Mouse (Mus musculus) hindbrain, embryonic 10.5 days (tissue): ENCODE results near the gene Slc2a5. TPM values are rescaled to one million over a fixed set of nuclear protein-coding genes. Genes with fewer than 3 reads are reported as not detected.

Experiments used
- DNase-seq: peaks from one replicate; pipeline ENCODE4 v3.0.0-alpha.2; 2017; ENCODE audit warnings: low spot score
- H3K27ac ChIP-seq: fragments of 300-500 bp; sonication (generic); 2 replicates; pipeline ENCODE4 v1.5.1; 2016; ENCODE audit warnings: mild to moderate bottlenecking, moderate library complexity
- H3K27me3 ChIP-seq: fragments of 300-500 bp; sonication (generic); 2 replicates; pipeline ENCODE4 v1.6.1; 2016; ENCODE audit warnings: mild to moderate bottlenecking; ENCODE audit not compliant: poor library complexity, insufficient read depth, severe bottlenecking
- H3K36me3 ChIP-seq: fragments of 300-500 bp; sonication (generic); 2 replicates; pipeline ENCODE4 v1.6.1; 2016; ENCODE audit warnings: mild to moderate bottlenecking, moderate library complexity
- H3K4me1 ChIP-seq: fragments of 300-500 bp; sonication (generic); replicated peaks from 2 replicates; pipeline ENCODE4 v1.6.1; 2016; ENCODE audit warnings: mild to moderate bottlenecking
- H3K4me3 ChIP-seq: fragments of 300-500 bp; sonication (generic); 2 replicates; pipeline ENCODE4 v1.5.1; 2016; ENCODE audit warnings: mild to moderate bottlenecking, moderate library complexity
- H3K9me3 ChIP-seq: fragments of 300-500 bp; sonication (generic); 2 replicates; pipeline ENCODE4 v1.6.1; 2016; ENCODE audit warnings: mild to moderate bottlenecking, moderate library complexity
- whole genome bisulfite sequencing: fragments of 180-500 bp; shearing (Covaris S2); methylation state at CpG from one replicate; pipeline ENCODE4 v1.1.7; 2016; 5-methylcytosine and 5-hydroxymethylcytosine counted together
- polyA plus RNA-seq: library from polyadenylated mRNA; unstranded; fragments of >200 nt; fragmentation: Nextera tagmentation; extraction: Ambion mirVana; gene quantifications from 2 replicates; pipeline ENCODE4 v1.2.1, GENCODE M21; 2016

Gene Slc2a5
- polyA plus RNA-seq, 1 experiment from 2014 or later = 1.1 TPM

DNA sequence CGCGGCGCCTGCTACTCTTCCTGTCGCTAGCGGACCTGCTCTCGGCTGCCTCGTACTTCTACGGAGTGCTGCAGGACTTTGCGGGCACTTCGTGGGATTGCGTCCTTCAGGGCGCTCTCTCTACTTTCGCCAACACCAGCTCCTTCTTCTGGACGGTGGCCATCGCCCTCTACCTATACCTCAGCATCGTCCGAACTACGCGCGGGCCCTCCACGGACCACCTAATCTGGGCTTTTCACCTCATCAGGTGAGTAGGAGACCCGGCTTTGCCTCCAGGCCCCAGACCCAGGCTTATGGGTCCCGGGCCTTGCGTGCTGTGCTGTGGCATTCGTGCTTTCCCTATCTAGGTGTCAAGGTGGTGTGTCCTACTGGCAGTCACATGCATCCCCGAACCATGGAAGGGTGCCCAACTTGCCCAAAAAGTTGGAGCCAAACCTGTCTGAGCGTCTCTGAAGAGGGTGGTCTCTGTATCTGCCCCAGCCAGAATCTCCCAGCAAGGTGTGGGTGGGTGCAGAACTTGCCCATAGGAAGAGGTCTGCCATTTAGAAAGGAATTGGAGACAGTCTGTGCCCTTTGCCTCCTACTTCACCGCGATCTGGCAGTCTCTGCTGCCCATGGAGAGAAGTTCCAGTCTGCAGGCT lies 31.1 kb upstream of the Slc2a5 start:
- WGBS = 17% methylated on average over 29 of the region's 29 CpGs
- Histone ChIP-seq H3K36me3 (no peaks in the 10 kb centered on the region), H3K4me1 (peaks cover 27% of the 10 kb centered on the region), H3K9me3 (no peaks in the 10 kb centered on the region; the same call in 1 of the 2 replicates), H3K27ac (peak overlapping the region; percentile 79), H3K4me3 (peak overlapping the region; percentile 68), H3K27me3 (peaks cover 49% of the 10 kb centered on the region)
- no peak for DNase-seq

DNA sequence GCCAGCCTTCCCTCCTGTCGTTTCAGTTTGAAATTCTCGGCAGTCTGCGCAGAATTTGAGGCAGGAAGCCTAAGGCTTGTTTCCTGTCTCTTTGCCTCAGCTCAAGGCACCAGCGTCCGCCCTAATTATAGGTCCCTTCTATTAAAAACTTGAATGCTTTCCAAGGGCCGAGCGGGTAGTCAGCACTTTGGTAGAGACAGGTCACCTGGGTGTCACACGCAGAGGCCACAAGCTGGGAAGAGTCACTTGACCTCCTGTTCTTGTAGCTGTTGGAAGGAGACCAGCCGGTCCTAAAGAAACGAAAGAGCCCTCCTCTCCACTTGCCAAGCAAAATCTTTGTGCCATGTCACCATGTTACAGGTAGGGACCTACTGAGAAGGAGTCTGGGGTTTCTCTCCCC lies 30.0 kb upstream of the Slc2a5 start:
- H3K4me1 ChIP-seq = peaks cover 39% of the 10 kb centered on the region
- H3K9me3 ChIP-seq = no peaks in the 10 kb centered on the region; the same call in 1 of the 2 replicates
- WGBS = 74% methylated on average over 10 of the region's 10 CpGs
- DNase-seq = no peak
- no peak overlapping the region for H3K4me3 ChIP-seq
- no peak overlapping the region for H3K27ac ChIP-seq
- no peaks in the 10 kb centered on the region for H3K36me3 ChIP-seq
- H3K27me3 ChIP-seq = peaks cover 49% of the 10 kb centered on the region

DNA sequence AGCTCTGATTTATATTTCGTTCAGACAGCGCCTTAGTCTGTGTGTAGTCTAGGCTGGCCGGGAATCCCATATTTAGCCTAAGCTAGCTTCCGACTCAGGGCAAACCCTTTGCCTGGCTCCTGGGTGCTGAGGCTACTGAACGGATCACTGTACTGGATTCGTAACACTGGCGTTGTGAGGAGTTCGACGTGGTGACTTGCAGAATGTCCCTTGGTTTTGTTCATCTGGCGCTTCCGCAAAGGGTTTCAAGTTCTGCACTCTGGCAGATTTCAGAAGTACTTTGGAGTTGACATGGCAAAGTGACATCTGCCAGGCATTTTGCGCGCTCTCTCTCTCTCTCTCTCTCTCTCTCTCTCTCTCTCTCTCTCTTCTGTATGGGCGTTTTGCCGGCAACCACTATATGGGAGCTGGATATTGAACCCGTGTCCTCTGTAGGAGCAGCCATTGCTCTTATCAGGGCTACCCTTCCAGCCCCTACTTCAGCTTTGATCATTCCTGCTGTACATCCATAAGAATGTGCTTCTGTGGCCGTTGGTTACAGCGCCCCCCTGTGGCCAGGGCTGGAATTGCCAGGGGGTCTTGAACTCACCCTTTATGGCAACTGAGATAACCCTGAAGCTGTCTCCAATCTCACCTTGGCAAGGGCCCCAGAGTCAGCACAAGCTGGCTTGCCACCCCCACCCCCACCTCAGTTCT lies 27.0 kb upstream of the Slc2a5 start:
- Histone ChIP-seq H3K4me1 (peaks cover 55% of the 10 kb centered on the region), H3K9me3 (no peaks in the 10 kb centered on the region), H3K36me3 (no peaks in the 10 kb centered on the region), H3K27ac (no peak overlapping the region), H3K4me3 (no peak overlapping the region), H3K27me3 (peaks cover 64% of the 10 kb centered on the region)
- WGBS = 85% methylated on average over 18 of the region's 18 CpGs
- peak; percentile 49 for DNase-seq

DNA sequence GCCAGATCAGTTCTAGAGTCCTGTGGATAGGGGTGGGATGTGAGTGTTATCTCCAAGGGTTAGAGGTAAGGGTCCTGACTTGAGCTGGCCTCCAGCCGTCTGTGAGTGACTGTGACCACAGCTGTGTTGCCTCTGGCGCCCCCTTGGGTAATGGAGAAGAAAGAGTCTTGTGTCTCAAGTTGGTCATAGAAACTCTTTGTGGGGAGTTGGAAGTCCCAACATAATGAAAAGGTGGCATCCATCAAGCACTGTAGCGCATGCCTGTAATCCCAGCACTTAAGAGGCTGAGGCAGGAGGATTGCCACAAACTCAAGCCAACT lies 26.5 kb upstream of the Slc2a5 start:
- Histone ChIP-seq H3K27me3 (peaks cover 67% of the 10 kb centered on the region), H3K4me1 (peaks cover 50% of the 10 kb centered on the region), H3K36me3 (no peaks in the 10 kb centered on the region), H3K9me3 (no peaks in the 10 kb centered on the region), H3K27ac (0 out of 2 replicates have a peak overlapping the region, but pooled peaks have one; percentile 84), H3K4me3 (no peak overlapping the region)
- 55% methylated on average over 3 of the region's 3 CpGs for WGBS
- no peak for DNase-seq

DNA sequence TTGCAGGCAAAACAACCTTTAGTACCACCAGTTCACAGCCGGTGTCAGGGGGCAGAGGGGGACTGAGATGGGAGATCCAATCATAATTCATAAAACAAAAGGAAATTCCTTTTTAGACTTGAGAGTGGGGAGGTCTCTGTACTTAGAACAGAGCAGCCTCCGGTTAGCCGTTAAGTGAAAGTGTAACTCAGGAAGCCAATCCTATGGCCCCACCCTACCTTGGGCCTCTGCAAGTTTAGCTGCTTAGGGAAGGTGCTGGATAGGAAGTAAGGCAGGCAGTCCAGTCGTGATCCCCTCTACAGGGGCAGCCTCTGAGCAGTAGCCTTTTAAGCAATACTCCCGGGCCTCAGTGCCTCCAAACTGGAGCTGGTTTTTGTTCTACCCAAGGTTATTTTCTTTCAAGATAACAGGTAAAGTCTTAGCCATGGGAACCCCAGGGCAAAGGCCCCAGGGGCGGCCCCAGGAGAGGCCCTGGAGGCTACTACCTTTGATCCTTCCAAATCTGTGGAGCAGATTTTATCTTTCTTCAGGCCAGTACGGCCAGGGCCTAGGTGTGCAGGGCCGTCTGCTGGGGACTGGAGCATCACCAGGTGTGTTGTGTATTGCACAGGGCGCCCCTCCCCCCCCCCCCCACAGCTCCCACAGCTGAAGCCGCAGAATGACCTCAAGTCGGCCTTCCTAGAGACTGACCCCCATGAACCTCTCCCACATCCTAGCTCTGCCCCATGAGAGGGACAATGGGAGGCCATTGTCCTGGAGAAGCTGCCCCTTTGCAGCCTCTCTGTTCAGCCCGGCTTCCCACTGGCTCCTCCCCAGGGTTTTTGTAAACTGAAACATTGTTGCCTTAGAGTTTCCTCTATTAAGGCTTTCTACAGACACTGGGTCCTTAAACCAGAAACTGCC lies 25.3 kb upstream of the Slc2a5 start:
- H3K27me3 ChIP-seq = peaks cover 67% of the 10 kb centered on the region
- peaks cover 41% of the 10 kb centered on the region for H3K4me1 ChIP-seq
- peak overlapping the region; percentile 84 for H3K27ac ChIP-seq
- 24% methylated on average over 12 of the region's 12 CpGs for WGBS
- H3K36me3 ChIP-seq = no peaks in the 10 kb centered on the region
- no peaks in the 10 kb centered on the region for H3K9me3 ChIP-seq
- DNase-seq = peak; percentile 49
- peak overlapping the region; percentile 22; the same call in 1 of the 2 replicates for H3K4me3 ChIP-seq

DNA sequence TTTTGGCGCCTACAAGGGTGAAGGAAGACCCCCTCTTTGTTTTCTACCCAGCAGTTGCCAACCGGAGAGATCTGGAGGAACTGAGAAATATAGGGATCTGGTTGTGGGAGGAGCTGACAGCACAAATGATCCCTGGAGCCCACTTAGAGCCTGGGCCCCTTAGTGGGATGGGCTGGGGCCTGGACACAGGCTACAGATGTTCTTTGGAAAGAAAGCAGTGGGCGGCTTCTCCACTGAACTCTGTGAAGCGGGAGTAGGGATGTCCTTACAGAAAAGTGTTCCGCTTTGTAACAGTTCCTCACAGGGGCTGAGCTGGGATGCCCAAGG lies 24.7 kb upstream of the Slc2a5 start:
- DNase-seq = peak; percentile 58
- Histone ChIP-seq H3K4me3 (peak overlapping the region; percentile 22; the same call in 1 of the 2 replicates), H3K9me3 (no peaks in the 10 kb centered on the region), H3K36me3 (no peaks in the 10 kb centered on the region), H3K27ac (peak overlapping the region; percentile 84), H3K27me3 (peaks cover 64% of the 10 kb centered on the region), H3K4me1 (peaks cover 41% of the 10 kb centered on the region)
- WGBS = 14% methylated on average over 5 of the region's 5 CpGs

DNA sequence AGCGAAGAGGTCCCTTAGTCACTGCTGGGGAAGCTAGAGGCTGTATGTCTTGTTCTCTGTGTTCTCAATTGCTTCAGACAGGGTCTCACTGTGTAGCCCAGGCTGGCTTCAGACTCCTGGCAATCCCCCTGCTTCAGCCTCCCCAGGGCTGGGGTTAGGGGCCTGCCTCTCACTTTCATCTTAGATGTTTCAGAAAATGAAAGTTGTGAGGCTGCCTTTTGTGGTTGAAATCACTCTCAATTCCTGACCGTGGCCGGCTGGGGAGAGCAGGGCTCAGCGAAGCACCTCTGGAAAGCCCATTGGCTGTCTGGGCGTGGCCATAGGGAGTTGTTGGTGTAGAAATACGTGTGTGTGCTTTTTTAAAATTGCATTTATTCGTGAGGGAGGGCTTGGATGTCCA lies 22.8 kb upstream of the Slc2a5 start:
- Histone ChIP-seq H3K27me3 (peaks cover 65% of the 10 kb centered on the region), H3K9me3 (no peaks in the 10 kb centered on the region), H3K4me1 (peaks cover 41% of the 10 kb centered on the region), H3K36me3 (no peaks in the 10 kb centered on the region), H3K27ac (peak overlapping the region; percentile 45; the same call in 1 of the 2 replicates), H3K4me3 (no peak overlapping the region)
- no peak for DNase-seq
- 76% methylated on average over 7 of the region's 7 CpGs for WGBS

DNA sequence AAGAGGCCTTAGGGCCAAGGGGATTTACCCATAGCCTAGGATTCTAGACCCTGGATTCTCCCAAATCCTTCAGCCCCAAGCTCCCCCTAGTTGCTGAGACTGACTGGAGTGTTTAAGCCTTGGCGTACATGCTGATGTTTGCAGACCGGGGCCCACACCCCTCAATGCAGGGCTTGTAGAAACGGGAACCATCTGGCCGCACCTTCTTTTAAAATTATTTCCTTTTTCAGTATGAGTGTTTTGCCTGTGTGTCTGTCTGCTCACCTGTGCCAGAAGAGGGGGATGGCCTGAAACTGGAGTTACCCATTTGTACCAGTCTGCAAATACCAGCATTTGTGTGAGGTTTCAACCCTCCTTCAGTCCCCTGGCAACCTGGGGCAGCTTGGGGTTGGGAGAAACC lies 21.2 kb upstream of the Slc2a5 start:
- 91% methylated on average over 4 of the region's 4 CpGs for WGBS
- Histone ChIP-seq H3K4me1 (peaks cover 36% of the 10 kb centered on the region), H3K4me3 (no peak overlapping the region), H3K36me3 (no peaks in the 10 kb centered on the region), H3K27ac (no peak overlapping the region), H3K27me3 (peaks cover 61% of the 10 kb centered on the region), H3K9me3 (no peaks in the 10 kb centered on the region)
- DNase-seq = no peak

DNA sequence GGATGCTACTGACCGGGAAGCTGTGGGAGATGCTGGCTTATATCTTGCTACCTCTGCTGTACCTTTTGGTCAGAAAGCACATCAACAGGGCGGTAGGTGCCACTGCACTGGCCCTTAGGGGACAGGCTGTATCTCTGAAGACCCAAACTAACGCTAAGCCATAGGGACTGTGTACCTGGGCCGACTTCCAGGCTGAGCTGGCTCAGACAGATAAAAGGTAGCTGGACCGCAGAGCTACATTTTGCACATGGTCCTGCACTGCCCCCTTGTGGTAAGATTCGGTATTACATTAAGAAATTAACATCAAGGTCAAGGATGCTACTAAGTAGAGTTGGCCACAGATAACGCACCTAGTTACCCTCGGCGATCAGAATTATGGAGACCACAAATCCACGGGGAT lies 20.2 kb upstream of the Slc2a5 start:
- H3K4me3 ChIP-seq = no peak overlapping the region
- WGBS = 23% methylated on average over 10 of the region's 10 CpGs
- H3K27me3 ChIP-seq = peaks cover 61% of the 10 kb centered on the region
- H3K4me1 ChIP-seq = peaks cover 26% of the 10 kb centered on the region
- H3K9me3 ChIP-seq = no peaks in the 10 kb centered on the region
- peak; percentile 32 for DNase-seq
- no peak overlapping the region for H3K27ac ChIP-seq
- no peaks in the 10 kb centered on the region for H3K36me3 ChIP-seq

DNA sequence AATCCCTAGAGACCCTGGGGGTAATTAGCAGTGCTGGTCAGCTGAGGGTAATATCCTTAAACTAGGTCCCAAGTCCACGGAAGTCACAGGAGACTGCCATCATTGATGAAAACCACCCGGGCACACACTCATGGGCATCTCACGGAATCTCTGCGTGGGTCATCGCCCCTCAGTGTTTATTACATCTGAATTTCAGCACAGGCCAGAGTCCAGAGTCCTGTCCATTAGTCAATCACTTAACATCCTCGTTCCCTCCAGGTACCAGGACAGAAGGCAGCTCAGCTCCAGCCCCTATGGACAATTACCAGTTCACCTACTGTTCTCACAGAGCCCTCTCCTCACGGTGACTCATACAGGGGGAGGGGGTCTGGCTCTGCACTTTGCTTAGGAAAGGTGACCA lies 16.3 kb upstream of the Slc2a5 start:
- Histone ChIP-seq H3K4me3 (no peak overlapping the region), H3K4me1 (0 out of 2 replicates have a peak, but pooled peaks cover 7% of the 10 kb centered on the region), H3K36me3 (no peaks in the 10 kb centered on the region), H3K9me3 (no peaks in the 10 kb centered on the region), H3K27me3 (peaks cover 38% of the 10 kb centered on the region), H3K27ac (no peak overlapping the region)
- DNase-seq = no peak
- WGBS = 90% methylated on average over 7 of the region's 7 CpGs

DNA sequence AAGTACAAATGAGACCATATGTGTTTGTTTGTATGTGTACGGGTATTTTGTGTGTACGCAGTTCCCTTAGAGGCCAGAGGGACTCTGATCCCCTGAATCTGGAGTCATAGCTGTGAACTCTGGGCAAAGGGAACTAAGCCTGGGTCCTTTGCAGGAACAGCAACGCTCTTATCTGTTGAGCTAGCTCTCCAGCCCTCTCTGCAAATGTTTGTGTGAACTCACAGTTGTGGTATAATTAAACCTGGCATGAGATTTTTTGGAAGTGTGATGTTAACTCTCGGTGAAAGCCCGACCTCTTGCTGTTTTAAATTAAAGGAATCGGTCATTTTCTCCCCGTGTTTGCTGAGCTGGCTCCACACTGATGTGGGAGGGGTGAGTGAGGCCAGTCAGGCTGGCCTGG lies 13.4 kb upstream of the Slc2a5 start:
- no peaks in the 10 kb centered on the region for H3K9me3 ChIP-seq
- no peak overlapping the region for H3K27ac ChIP-seq
- 63% methylated on average over 7 of the region's 7 CpGs for WGBS
- no peak for DNase-seq
- 0 out of 2 replicates have a peak, but pooled peaks cover 7% of the 10 kb centered on the region for H3K4me1 ChIP-seq
- peaks cover 12% of the 10 kb centered on the region for H3K27me3 ChIP-seq
- no peak overlapping the region for H3K4me3 ChIP-seq
- no peaks in the 10 kb centered on the region for H3K36me3 ChIP-seq

DNA sequence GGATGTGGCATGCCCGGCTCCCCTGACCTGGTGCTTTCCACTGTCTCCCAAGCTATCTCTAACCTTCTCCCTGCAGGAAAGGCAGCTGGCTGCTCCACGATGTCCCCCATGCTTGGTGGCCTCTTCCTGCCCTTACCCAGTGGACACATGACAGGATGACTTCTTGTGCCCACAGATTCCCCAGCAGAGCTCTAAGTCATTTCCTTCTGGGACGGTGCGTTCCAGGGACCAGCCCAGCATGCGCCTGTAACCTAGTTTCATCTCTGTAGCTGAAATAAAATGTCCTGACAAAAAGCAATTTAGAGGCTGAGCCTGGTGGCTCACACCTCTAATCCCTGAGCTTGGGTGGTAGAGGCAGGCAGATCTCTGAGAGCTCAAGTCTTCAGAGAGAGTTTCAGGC lies 12.4 kb upstream of the Slc2a5 start:
- Histone ChIP-seq H3K36me3 (no peaks in the 10 kb centered on the region), H3K27ac (no peak overlapping the region), H3K27me3 (peaks cover 3% of the 10 kb centered on the region), H3K9me3 (no peaks in the 10 kb centered on the region), H3K4me1 (0 out of 2 replicates have a peak, but pooled peaks cover 7% of the 10 kb centered on the region), H3K4me3 (no peak overlapping the region)
- WGBS = 74% methylated on average over 5 of the region's 5 CpGs
- DNase-seq = no peak

DNA sequence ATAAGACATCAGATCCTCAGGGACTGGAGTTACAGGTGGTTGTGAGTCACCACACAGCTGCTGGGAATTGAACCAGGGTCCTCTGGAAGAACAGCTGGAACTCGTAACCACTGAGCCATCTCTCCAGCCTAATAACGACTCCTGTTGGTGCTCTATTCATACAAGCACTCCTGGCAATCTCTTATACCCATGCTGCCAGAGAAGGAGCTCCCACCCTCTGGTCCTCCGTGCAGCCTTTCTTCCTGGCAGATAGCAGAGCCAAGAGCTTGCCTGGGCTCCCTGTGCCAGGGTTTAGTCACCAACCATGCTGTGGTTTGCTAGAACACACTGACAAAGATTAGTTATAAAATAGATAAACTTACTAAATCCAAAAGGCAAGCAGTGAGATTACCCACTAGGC lies 9.4 kb upstream of the Slc2a5 start:
- peaks cover 9% of the 10 kb centered on the region for H3K4me1 ChIP-seq
- DNase-seq = no peak
- H3K27me3 ChIP-seq = no peaks in the 10 kb centered on the region
- no peak overlapping the region for H3K27ac ChIP-seq
- H3K4me3 ChIP-seq = no peak overlapping the region
- WGBS = 81% methylated on average over 3 of the region's 3 CpGs
- H3K36me3 ChIP-seq = no peaks in the 10 kb centered on the region
- no peaks in the 10 kb centered on the region for H3K9me3 ChIP-seq
